Mouse (Mus musculus) intestine, embryonic 15.5 days (tissue): Measurements from ENCODE around the gene Fblim1. TPM values are rescaled to one million over a fixed set of nuclear protein-coding genes. Genes with fewer than 3 reads are reported as not detected.

ENCODE experiments used
- ATAC-seq: fragments of 200-750 bp; cut with Nextera tagmentation; 2 replicates; pipeline ENCODE4 v1.8.0; 2017; ENCODE audit warnings: moderate TSS enrichment, moderate library complexity
- H3K27ac ChIP-seq: fragments of 300-500 bp; sonication (generic); 2 replicates; pipeline ENCODE4 v1.5.1; 2015; ENCODE audit warnings: mild to moderate bottlenecking, inconsistent platforms
- H3K27me3 ChIP-seq: fragments of 300-500 bp; sonication (generic); replicated peaks from 2 replicates; pipeline ENCODE4 v1.6.1; 2015; ENCODE audit warnings: inconsistent platforms
- H3K36me3 ChIP-seq: fragments of 300-500 bp; sonication (generic); 2 replicates; pipeline ENCODE4 v1.6.1; 2015; ENCODE audit warnings: inconsistent platforms
- H3K4me1 ChIP-seq: fragments of 300-500 bp; sonication (generic); replicated peaks from 2 replicates; pipeline ENCODE4 v1.6.1; 2015; ENCODE audit warnings: inconsistent platforms
- H3K4me2 ChIP-seq: fragments of 300-500 bp; sonication (generic); replicated peaks from 2 replicates; pipeline ENCODE4 v1.6.1; 2015; ENCODE audit warnings: mild to moderate bottlenecking, inconsistent platforms
- H3K4me3 ChIP-seq: fragments of 300-500 bp; sonication (generic); replicated peaks from 2 replicates; pipeline ENCODE4 v1.5.1; 2015; ENCODE audit warnings: inconsistent platforms
- H3K9ac ChIP-seq: fragments of 300-500 bp; sonication (generic); 2 replicates; pipeline ENCODE4 v1.6.1; 2015; ENCODE audit warnings: inconsistent platforms
- H3K9me3 ChIP-seq: fragments of 300-500 bp; sonication (generic); 2 replicates; pipeline ENCODE4 v1.6.1; 2016; ENCODE audit warnings: inconsistent platforms
- WGBS: fragments of 180-500 bp; shearing (Covaris S2); methylation state at CpG from one replicate; pipeline ENCODE4 v1.1.7; 2015; 5-methylcytosine and 5-hydroxymethylcytosine counted together
- polyA plus RNA-seq: library from polyadenylated mRNA; unstranded; fragments of >200 nt; fragmentation: Nextera tagmentation; extraction: Ambion mirVana; gene quantifications from 2 replicates; pipeline ENCODE4 v1.2.1, GENCODE M21; 2015

The Fblim1 gene
- polyA plus RNA-seq, 1 experiment from 2014 or later = 68.9 TPM

GRCm38 (mm10) chr4:141605421-141605820 is 475 bp downstream of the Fblim1 start:
- peaks cover 23% of the 10 kb centered on the region for H3K4me1 ChIP-seq

GRCm38 (mm10) chr4:141604493-141604892 is 1.4 kb downstream of the Fblim1 start:
- Histone ChIP-seq H3K9me3 (no peaks in the 10 kb centered on the region), H3K4me3 (no peak overlapping the region), H3K4me1 (peaks cover 29% of the 10 kb centered on the region), H3K4me2 (0 out of 2 replicates have a peak overlapping the region, but pooled peaks have one; percentile 17), H3K27ac (peak overlapping the region; percentile 48; the same call in 1 of the 2 replicates), H3K9ac (no peak overlapping the region), H3K27me3 (no peaks in the 10 kb centered on the region), H3K36me3 (no peaks in the 10 kb centered on the region)
- WGBS = 39% methylated on average over 8 of the region's 8 CpGs
- no peak for ATAC-seq

More at GRCm38 (mm10) chr4:141605421-141605820, 475 bp downstream of the Fblim1 start:
- H3K4me2 ChIP-seq = no peak overlapping the region
- H3K27me3 ChIP-seq = no peaks in the 10 kb centered on the region
- 86% methylated on average over 5 of the region's 5 CpGs for WGBS
- 0 out of 2 replicates have a peak overlapping the region, but pooled peaks have one; percentile 13 for H3K27ac ChIP-seq
- no peak overlapping the region for H3K4me3 ChIP-seq
- no peaks in the 10 kb centered on the region for H3K9me3 ChIP-seq
- no peak for ATAC-seq
- no peaks in the 10 kb centered on the region for H3K36me3 ChIP-seq
- no peak overlapping the region for H3K9ac ChIP-seq

- Histone ChIP-seq H3K36me3 (no peaks in the 10 kb centered on the region), H3K4me2 (no peak overlapping the region), H3K27me3 (no peaks in the 10 kb centered on the region), H3K9me3 (no peaks in the 10 kb centered on the region), H3K27ac (peak overlapping the region; percentile 48; the same call in 1 of the 2 replicates), H3K4me3 (no peak overlapping the region), H3K9ac (no peak overlapping the region), H3K4me1 (peaks cover 33% of the 10 kb centered on the region)
- ATAC-seq = no peak
- whole genome bisulfite sequencing = 70% methylated on average over 4 of the region's 4 CpGs
These were observed 2.0 kb downstream of the Fblim1 start for GRCm38 (mm10) chr4:141603921-141604320.

GRCm38 (mm10) chr4:141602523-141603223 is 3.2 kb downstream of the Fblim1 start:
- Histone ChIP-seq H3K9ac (no peak overlapping the region), H3K4me3 (no peak overlapping the region), H3K4me2 (no peak overlapping the region), H3K4me1 (peaks cover 41% of the 10 kb centered on the region), H3K9me3 (no peaks in the 10 kb centered on the region), H3K27ac (peak overlapping the region; percentile 22; the same call in 1 of the 2 replicates), H3K36me3 (no peaks in the 10 kb centered on the region), H3K27me3 (no peaks in the 10 kb centered on the region)
- ATAC-seq = no peak
- WGBS = 69% methylated on average over 11 of the region's 11 CpGs

GRCm38 (mm10) chr4:141601148-141601862 is 4.6 kb downstream of the Fblim1 start:
- H3K9ac ChIP-seq = no peak overlapping the region

GRCm38 (mm10) chr4:141600364-141600763 is 5.5 kb downstream of the Fblim1 start:
- H3K4me3 ChIP-seq = peak overlapping the region; percentile 74; the same call in 1 of the 2 replicates
- 41% methylated on average over 6 of the region's 6 CpGs for WGBS

More at GRCm38 (mm10) chr4:141601148-141601862, 4.6 kb downstream of the Fblim1 start:
- no peak overlapping the region for H3K4me3 ChIP-seq
- H3K36me3 ChIP-seq = no peaks in the 10 kb centered on the region
- 74% methylated on average over 12 of the region's 12 CpGs for WGBS
- peaks cover 50% of the 10 kb centered on the region for H3K4me1 ChIP-seq
- H3K27me3 ChIP-seq = no peaks in the 10 kb centered on the region
- no peak for ATAC-seq
- H3K9me3 ChIP-seq = no peaks in the 10 kb centered on the region
- no peak overlapping the region for H3K27ac ChIP-seq
- 0 out of 2 replicates have a peak overlapping the region, but pooled peaks have one; percentile 20 for H3K4me2 ChIP-seq

GRCm38 (mm10) chr4:141599251-141600141 is 6.4 kb downstream of the Fblim1 start:
- ATAC-seq = peak; percentile 29
- H3K4me1 ChIP-seq = peaks cover 44% of the 10 kb centered on the region
- peak overlapping the region; percentile 74 for H3K4me3 ChIP-seq
- H3K4me2 ChIP-seq = peak overlapping the region; percentile 90
- no peaks in the 10 kb centered on the region for H3K9me3 ChIP-seq
- no peaks in the 10 kb centered on the region for H3K27me3 ChIP-seq
- WGBS = under 1% methylated on average over 43 of the region's 57 CpGs
- H3K9ac ChIP-seq = peak overlapping the region; percentile 84
- peak overlapping the region; percentile 91 for H3K27ac ChIP-seq
- peaks cover 7% of the 10 kb centered on the region for H3K36me3 ChIP-seq

More at GRCm38 (mm10) chr4:141600364-141600763, 5.5 kb downstream of the Fblim1 start:
- Histone ChIP-seq H3K27me3 (no peaks in the 10 kb centered on the region), H3K36me3 (no peaks in the 10 kb centered on the region), H3K4me2 (peak overlapping the region; percentile 90), H3K9me3 (no peaks in the 10 kb centered on the region), H3K27ac (peak overlapping the region; percentile 91), H3K9ac (peak overlapping the region; percentile 84; the same call in 1 of the 2 replicates), H3K4me1 (peaks cover 50% of the 10 kb centered on the region)
- peak; percentile 17; the same call in 1 of the 2 replicates for ATAC-seq

- WGBS = under 1% methylated on average over 9 of the region's 9 CpGs
These were observed 7.0 kb downstream of the Fblim1 start for GRCm38 (mm10) chr4:141598894-141599250.

GRCm38 (mm10) chr4:141598199-141598893 is 7.5 kb downstream of the Fblim1 start:
- H3K9ac ChIP-seq = peak overlapping the region; percentile 84
- peaks cover 12% of the 10 kb centered on the region for H3K36me3 ChIP-seq
- peak; percentile 57 for ATAC-seq
- H3K4me1 ChIP-seq = peaks cover 36% of the 10 kb centered on the region
- H3K27me3 ChIP-seq = no peaks in the 10 kb centered on the region
- peak overlapping the region; percentile 91 for H3K27ac ChIP-seq
- no peaks in the 10 kb centered on the region for H3K9me3 ChIP-seq
- H3K4me3 ChIP-seq = peak overlapping the region; percentile 74
- WGBS = 3% methylated on average over 19 of the region's 19 CpGs
- peak overlapping the region; percentile 90 for H3K4me2 ChIP-seq

More at GRCm38 (mm10) chr4:141598894-141599250, 7.0 kb downstream of the Fblim1 start:
- peak overlapping the region; percentile 91 for H3K27ac ChIP-seq
- H3K9me3 ChIP-seq = no peaks in the 10 kb centered on the region
- no peaks in the 10 kb centered on the region for H3K27me3 ChIP-seq
- H3K4me2 ChIP-seq = peak overlapping the region; percentile 90
- H3K36me3 ChIP-seq = peaks cover 12% of the 10 kb centered on the region
- H3K4me1 ChIP-seq = peaks cover 38% of the 10 kb centered on the region
- peak overlapping the region; percentile 84 for H3K9ac ChIP-seq
- H3K4me3 ChIP-seq = peak overlapping the region; percentile 74
- no peak for ATAC-seq

GRCm38 (mm10) chr4:141596700-141597328 is 9.1 kb downstream of the Fblim1 start:
- WGBS = 80% methylated on average over 8 of the region's 8 CpGs
- no peak overlapping the region for H3K27ac ChIP-seq

More at GRCm38 (mm10) chr4:141596700-141597328, 9.1 kb downstream of the Fblim1 start:
- H3K4me2 ChIP-seq = no peak overlapping the region
- H3K9ac ChIP-seq = no peak overlapping the region
- ATAC-seq = no peak
- no peaks in the 10 kb centered on the region for H3K27me3 ChIP-seq
- no peaks in the 10 kb centered on the region for H3K9me3 ChIP-seq
- H3K36me3 ChIP-seq = peaks cover 16% of the 10 kb centered on the region
- peaks cover 36% of the 10 kb centered on the region for H3K4me1 ChIP-seq
- no peak overlapping the region for H3K4me3 ChIP-seq
